Mouse (Mus musculus): Measurements from ENCODE around the gene Farsa. TPM values are rescaled to one million over a fixed set of nuclear protein-coding genes. Genes with fewer than 3 reads are reported as not detected.

Farsa gene
- polyA plus RNA-seq, 1 experiment from 2014 or later, result 108 TPM

DNA sequence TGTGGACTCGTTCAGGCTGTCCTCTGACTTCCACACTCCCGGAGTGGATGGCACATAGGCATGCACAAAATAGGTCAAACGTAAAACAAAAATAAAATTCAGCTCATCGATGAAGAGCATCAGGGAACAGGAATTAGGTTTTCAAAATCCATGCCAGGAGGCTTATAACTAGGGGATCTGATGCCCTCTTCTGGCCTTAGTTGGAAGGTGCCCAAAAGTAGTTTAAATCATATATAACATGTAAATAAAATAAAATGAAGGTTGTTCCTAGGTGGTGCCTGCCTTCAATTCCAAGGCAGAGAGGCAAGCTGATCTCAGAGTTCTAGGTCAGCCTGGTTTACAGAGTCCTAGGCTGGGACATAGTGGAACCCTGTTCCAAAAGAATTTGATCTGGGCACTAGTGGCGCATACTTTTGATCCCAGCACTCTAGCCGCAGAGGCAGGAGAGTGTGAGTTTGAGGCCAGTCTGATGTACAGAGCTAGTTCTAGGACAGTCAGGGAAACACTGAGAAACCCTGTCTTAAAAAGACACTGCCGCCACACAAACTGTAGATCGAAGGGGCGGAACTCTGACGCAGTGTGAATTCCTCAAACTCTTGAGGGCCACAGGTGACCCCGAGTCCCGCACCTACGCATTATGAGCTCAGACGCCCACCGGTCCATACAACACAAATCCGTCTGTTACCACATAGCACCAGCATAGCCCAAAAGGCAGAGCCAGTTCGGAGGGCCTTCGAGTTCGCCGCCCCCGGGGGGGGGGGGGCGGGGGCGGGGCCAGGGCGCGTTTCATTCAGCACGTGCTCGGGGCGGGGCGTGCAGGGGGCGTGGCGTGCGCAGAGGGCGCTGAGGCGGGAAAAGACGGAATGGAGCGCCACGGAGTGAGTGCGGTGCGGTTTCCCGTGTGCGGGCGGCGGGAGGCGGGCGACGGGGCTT, 14.9 kb downstream of the Farsa start, which contains the start of gene Syce2:
Gene Syce2 (plus strand): TSS at position 736 of the 933 bp plus-strand sequence.
- Histone ChIP-seq H3K36me3 (peaks cover 32% of the 10 kb centered on the region), H3K4me1 (peaks cover 14% of the 10 kb centered on the region), H3K27ac (peak within 1 kb of the TSS; percentile 88), H3K27me3 (ENCODE audit: insufficient read depth, poor library complexity, severe bottlenecking) (peaks cover 10% of the 10 kb centered on the region; the same call in 1 of the 2 replicates), H3K9me3 (no peaks in the 10 kb centered on the region), H3K4me3 (peak within 1 kb of the TSS; percentile 63)
- peak; percentile 90 for DNase-seq (ENCODE audit: low spot score)
- 10% methylated on average over 46 of the region's 46 CpGs for WGBS

DNA sequence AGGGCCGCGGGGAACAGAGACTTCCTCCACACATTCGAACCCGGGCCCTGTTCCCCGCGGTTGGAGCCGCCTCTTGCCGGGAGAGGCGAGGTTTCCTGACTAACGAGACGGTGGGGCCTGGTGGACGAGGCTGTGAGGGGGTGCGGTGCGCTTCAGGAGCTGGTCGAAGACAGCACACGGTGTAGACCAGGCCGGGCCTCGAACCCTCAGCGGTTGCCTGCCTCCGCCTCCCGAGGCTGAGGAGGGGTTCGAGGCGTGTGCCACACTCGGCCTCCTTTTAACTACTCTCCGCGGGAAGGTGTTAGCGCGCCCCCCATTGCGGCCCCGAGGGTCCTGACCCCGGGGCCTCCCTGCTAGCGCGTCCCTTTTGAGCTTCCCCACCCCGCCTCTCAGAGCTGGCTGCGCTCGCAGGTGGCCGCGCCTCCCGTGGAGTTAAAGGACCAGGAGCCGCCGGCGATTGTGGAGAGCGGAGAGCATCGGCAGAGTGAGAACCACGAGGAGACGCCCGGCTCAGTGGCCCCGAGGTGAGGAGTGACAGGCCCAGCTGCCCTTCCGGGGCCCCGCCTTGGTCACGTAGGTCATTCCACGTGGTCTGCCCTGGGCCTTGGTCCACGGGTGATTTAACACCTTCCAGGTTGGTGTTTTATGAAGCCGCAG, 15.6 kb downstream of the Farsa start:
- 3% methylated on average over 54 of the region's 54 CpGs for WGBS
- Histone ChIP-seq H3K9me3 (no peaks in the 10 kb centered on the region), H3K4me1 (peaks cover 14% of the 10 kb centered on the region), H3K27ac (peak overlapping the region; percentile 88), H3K4me3 (peak overlapping the region; percentile 63), H3K27me3 (ENCODE audit: insufficient read depth, poor library complexity, severe bottlenecking) (peaks cover 10% of the 10 kb centered on the region; the same call in 1 of the 2 replicates), H3K36me3 (peaks cover 27% of the 10 kb centered on the region)
- peak; percentile 79 for DNase-seq (ENCODE audit: low spot score)

DNA sequence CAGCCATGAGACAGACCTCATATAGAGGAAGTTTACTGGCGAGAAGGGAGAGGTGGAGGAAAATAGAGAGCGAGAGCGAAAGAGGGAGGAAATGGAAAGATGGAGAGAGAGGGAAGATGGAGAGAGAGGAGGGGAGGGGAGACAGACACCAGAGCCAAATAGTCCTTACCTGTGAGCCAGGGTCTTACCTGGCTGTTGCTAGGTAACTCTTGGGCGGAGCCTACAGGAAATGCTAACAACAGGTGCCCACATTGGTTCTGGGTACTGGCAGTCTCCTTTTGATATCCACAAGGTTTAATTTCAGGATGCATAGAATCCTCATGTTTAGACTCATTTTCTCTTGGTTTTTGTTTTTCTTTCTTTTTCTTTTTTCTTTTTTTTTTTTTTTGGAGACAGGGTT, 16.2 kb downstream of the Farsa start:
- H3K27ac ChIP-seq, result peak overlapping the region; percentile 88; the same call in 1 of the 2 replicates
- H3K4me1 ChIP-seq, result peaks cover 14% of the 10 kb centered on the region
- WGBS, result 72% methylated on average over 4 of the region's 4 CpGs
- H3K9me3 ChIP-seq, result no peaks in the 10 kb centered on the region
- H3K4me3 ChIP-seq, result peak overlapping the region; percentile 63
- H3K36me3 ChIP-seq, result peaks cover 21% of the 10 kb centered on the region
- DNase-seq (ENCODE audit: low spot score), result no peak
- peaks cover 10% of the 10 kb centered on the region; the same call in 1 of the 2 replicates for H3K27me3 ChIP-seq (ENCODE audit: insufficient read depth, poor library complexity, severe bottlenecking)

DNA sequence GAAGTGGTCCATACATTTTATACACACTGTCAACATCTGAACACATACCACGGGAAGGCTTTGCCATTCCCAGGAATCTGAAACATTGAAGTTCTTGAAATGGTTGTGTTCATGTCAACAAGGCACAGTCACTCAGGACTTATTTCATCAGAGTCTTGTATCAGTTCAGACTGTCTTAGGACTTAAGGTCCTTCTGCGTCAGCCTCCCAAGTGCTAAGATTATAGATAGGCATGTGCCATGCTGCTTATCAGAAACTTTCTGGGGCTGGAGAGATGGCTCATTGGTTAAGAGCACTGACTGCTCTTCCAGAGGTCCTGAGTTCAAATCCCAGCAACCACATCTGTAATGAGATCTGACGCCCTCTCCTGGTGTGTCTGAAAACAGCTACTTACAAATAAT, 17.6 kb downstream of the Farsa start:
- H3K36me3 ChIP-seq, result peaks cover 8% of the 10 kb centered on the region
- peaks cover 12% of the 10 kb centered on the region for H3K4me1 ChIP-seq
- no peak overlapping the region for H3K4me3 ChIP-seq
- DNase-seq (ENCODE audit: low spot score), result no peak
- no peaks in the 10 kb centered on the region for H3K9me3 ChIP-seq
- H3K27ac ChIP-seq, result no peak overlapping the region
- H3K27me3 ChIP-seq (ENCODE audit: insufficient read depth, poor library complexity, severe bottlenecking), result peaks cover 10% of the 10 kb centered on the region; the same call in 1 of the 2 replicates
- 81% methylated on average over 3 of the region's 3 CpGs for WGBS

DNA sequence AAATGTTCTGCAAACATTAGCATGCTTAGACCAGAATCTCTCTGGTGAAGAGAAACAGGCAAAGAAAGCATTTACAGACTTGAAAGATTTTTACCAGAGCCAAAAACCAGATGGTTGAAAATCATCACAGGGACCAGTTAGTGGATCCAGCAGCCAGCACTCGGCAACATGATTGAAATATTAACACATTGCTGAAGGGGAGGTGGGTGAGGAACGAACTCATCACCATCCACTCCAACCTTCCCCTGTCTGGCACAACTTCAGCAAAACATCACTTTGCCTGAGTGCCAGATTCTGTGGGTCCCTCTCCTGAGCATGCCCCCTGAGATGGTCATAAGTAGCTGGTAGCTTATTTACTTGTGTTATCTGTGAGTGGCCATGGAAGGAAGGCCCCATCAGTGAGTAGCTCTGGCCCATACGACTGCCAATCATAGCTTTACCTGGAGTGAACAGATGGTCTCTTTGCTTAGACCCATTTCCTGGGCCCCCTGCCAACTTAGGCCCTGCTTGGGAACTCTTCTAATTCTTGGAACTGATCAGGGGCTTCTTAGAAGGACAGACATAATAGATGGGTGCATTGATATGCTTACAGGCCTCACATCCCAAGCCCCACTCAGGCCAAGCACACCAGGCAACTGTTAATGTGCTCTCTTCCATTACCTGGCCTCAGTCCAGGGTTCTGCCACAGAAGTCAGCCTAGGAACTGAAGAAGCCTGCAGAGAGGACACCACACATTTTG, 20.7 kb downstream of the Farsa start:
- no peaks in the 10 kb centered on the region for H3K9me3 ChIP-seq
- no peak overlapping the region for H3K27ac ChIP-seq
- no peak overlapping the region for H3K4me3 ChIP-seq
- 83% methylated on average over 3 of the region's 3 CpGs for WGBS
- no peak for DNase-seq (ENCODE audit: low spot score)
- H3K27me3 ChIP-seq (ENCODE audit: insufficient read depth, poor library complexity, severe bottlenecking), result peaks cover 7% of the 10 kb centered on the region; the same call in 1 of the 2 replicates
- peaks cover 3% of the 10 kb centered on the region; the same call in 1 of the 2 replicates for H3K36me3 ChIP-seq
- peaks cover 4% of the 10 kb centered on the region for H3K4me1 ChIP-seq

DNA sequence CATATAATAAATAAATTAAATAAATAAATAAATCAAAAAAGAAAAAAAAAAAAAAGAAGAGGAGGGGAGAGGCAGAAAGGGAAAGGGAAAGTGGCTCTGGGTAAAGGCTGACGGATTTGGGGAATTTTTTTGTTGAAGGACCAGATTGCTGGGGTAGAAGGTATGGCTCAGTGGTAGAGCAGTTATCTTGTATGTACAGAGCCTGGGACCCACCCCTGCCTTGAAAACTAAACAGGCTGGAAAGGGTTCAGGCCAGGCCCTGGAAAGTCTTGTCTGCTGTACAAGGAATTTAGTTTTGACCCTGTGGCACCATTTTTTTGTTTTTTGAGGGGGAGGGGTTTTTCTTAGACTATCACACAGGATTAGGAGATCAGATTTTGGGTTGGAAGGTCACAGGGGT, 22.1 kb downstream of the Farsa start:
- 71% methylated on average over 1 of the region's 1 CpGs for WGBS
- H3K27ac ChIP-seq, result no peak overlapping the region

DNA sequence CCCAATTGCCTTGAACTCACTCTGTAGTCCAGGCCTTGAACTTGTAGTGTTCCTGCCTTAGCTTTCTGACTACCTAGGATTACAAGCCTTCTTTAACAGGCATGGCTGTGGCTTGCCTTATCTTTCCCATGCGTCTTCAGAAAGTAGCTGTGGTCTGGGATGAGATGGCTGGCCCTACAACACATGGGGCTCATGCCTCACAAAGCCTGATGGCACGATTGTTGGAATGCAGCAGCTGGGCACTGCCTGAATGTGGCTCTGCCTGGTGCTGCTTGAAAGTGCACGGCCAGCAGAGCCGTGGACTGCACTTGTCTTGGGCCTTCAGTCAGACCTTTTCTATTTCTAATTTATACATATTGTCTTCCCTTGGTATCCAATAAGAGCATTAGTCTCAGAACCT, 27.9 kb downstream of the Farsa start:
- WGBS, result 78% methylated on average over 4 of the region's 4 CpGs
- no peak for DNase-seq (ENCODE audit: low spot score)
- H3K36me3 ChIP-seq, result peaks cover 41% of the 10 kb centered on the region
- H3K9me3 ChIP-seq, result no peaks in the 10 kb centered on the region
- H3K4me1 ChIP-seq, result no peaks in the 10 kb centered on the region
- no peaks in the 10 kb centered on the region for H3K27me3 ChIP-seq (ENCODE audit: insufficient read depth, poor library complexity, severe bottlenecking)
- H3K4me3 ChIP-seq, result no peak overlapping the region
- no peak overlapping the region for H3K27ac ChIP-seq

More for the DNA sequence above, 22.1 kb downstream of the Farsa start:
- DNase-seq (ENCODE audit: low spot score), result no peak
- H3K4me3 ChIP-seq, result no peak overlapping the region
- no peaks in the 10 kb centered on the region for H3K27me3 ChIP-seq (ENCODE audit: insufficient read depth, poor library complexity, severe bottlenecking)
- H3K36me3 ChIP-seq, result peaks cover 3% of the 10 kb centered on the region; the same call in 1 of the 2 replicates
- no peaks in the 10 kb centered on the region for H3K9me3 ChIP-seq
- no peaks in the 10 kb centered on the region for H3K4me1 ChIP-seq

DNA sequence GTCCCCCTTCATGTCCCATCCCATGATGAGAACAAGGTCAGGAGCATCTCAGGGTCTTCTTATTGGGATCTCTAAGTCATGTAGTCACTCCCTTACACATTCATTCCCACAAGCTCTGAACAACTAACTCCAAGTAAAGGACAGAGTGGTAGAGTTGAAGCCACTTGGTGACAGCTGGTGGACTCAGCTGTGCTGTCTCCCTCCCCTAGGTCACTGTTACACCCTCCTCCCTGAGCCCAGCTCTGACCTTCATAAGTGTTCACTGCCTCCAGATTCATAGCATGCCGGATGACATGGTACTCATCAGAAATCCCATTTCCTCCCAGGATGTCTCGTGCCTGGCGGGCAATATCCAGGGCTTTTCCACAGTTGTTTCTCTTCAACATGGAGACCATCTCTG, 31.5 kb downstream of the Farsa start:
- Histone ChIP-seq H3K27ac (no peak overlapping the region), H3K27me3 (ENCODE audit: insufficient read depth, poor library complexity, severe bottlenecking) (no peaks in the 10 kb centered on the region), H3K36me3 (peaks cover 55% of the 10 kb centered on the region), H3K4me3 (no peak overlapping the region), H3K9me3 (no peaks in the 10 kb centered on the region), H3K4me1 (peaks cover 11% of the 10 kb centered on the region)
- WGBS, result 94% methylated on average over 3 of the region's 3 CpGs
- DNase-seq (ENCODE audit: low spot score), result no peak

DNA sequence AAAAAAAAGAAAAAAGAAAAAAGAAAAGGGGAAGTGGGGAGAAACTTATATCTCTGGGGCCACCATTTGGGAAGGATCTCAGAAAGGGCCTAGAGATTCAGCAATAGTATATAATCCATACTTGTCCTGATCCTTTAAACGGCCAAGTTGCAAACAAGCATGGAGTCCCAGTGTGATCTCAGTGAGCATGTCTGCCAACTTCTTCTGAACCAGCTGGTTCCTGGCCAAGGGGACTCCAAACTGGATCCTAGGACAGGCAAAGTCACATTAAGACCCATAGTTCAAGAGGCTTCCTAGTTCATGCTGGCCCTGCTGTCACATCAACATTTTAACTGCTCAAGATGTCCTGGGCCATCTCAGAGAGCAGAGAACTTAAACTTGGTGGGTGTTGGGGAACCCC, 32.4 kb downstream of the Farsa start:
- H3K36me3 ChIP-seq, result peaks cover 55% of the 10 kb centered on the region
- WGBS, result 97% methylated on average over 1 of the region's 1 CpGs
- no peaks in the 10 kb centered on the region for H3K27me3 ChIP-seq (ENCODE audit: insufficient read depth, poor library complexity, severe bottlenecking)

DNA sequence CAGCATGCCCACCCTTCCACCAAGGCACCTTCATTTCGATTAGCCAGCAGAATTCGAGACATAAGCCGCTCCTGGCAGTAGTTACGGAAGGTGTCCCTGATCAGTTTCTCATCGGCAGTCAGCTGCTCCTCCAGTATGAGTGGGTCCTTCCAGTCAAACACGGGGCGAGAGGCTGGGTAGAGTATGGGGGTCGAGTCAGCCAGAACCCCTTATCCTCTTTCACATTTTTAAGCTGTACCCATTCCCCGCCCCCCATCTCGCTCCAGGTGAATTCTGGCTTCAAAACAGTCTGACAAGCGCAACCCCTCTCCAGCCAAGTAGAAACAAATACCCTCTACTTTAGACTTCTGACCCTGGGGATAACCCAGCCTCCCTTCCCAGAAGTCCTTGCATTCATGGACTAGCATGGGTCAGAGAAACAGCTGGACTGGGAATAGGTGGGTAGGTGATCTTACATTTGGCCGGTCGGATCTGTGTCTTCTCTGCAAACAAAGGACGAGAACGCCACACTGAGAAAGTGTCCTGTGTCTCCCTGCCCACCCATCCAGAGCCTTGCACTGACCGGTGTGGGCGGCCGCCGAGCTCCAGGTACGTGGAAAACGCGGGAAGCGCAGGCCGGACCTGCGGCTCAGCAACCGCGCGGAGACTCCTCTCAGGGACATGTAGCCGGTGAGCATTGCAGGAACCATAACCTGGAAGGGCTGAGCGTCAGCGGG, 36.4 kb downstream of the Farsa start:
- H3K36me3 ChIP-seq, result peaks cover 28% of the 10 kb centered on the region
- no peaks in the 10 kb centered on the region for H3K9me3 ChIP-seq
- 11% methylated on average over 31 of the region's 31 CpGs for WGBS
- H3K27ac ChIP-seq, result peak overlapping the region; percentile 86
- H3K4me3 ChIP-seq, result peak overlapping the region; percentile 85
- no peaks in the 10 kb centered on the region for H3K27me3 ChIP-seq (ENCODE audit: insufficient read depth, poor library complexity, severe bottlenecking)
- no peak for DNase-seq (ENCODE audit: low spot score)
- H3K4me1 ChIP-seq, result peaks cover 11% of the 10 kb centered on the region

More for the DNA sequence above, 32.4 kb downstream of the Farsa start:
- Histone ChIP-seq H3K4me3 (no peak overlapping the region), H3K4me1 (peaks cover 11% of the 10 kb centered on the region), H3K9me3 (no peaks in the 10 kb centered on the region), H3K27ac (no peak overlapping the region)
- no peak for DNase-seq (ENCODE audit: low spot score)

DNA sequence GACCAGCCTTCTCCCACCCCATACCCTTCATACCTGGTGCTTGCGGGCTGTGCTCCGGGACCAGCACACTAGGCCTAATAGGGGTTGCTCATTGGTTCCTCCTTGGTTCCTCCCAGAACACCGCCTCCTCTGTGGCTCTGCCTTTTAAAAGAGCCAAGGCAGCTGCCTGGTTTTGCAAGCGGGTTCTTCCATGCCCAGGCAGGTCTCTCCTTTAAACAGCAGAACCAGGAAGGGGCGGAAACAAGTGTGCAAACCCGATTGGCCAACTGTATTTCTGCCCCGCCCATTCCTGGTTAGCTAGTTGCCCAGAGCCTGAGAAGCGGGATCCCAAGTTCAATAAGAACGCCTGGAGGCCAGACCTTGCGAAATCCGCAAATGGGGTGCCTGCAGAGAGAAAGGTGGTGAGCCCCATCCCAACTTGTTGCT, 36.9 kb downstream of the Farsa start, which contains the start of gene Gcdh:
Gene Gcdh (minus strand): TSS at position 213 of the 426 bp plus-strand sequence.
- Histone ChIP-seq H3K36me3 (peaks cover 22% of the 10 kb centered on the region), H3K27ac (peak within 1 kb of the TSS; percentile 86), H3K4me3 (peak within 1 kb of the TSS; percentile 85), H3K9me3 (no peaks in the 10 kb centered on the region), H3K27me3 (ENCODE audit: insufficient read depth, poor library complexity, severe bottlenecking) (no peaks in the 10 kb centered on the region), H3K4me1 (peaks cover 11% of the 10 kb centered on the region)
- WGBS, result 0% methylated on average over 11 of the region's 11 CpGs
- peak; percentile 99 for DNase-seq (ENCODE audit: low spot score)

DNA sequence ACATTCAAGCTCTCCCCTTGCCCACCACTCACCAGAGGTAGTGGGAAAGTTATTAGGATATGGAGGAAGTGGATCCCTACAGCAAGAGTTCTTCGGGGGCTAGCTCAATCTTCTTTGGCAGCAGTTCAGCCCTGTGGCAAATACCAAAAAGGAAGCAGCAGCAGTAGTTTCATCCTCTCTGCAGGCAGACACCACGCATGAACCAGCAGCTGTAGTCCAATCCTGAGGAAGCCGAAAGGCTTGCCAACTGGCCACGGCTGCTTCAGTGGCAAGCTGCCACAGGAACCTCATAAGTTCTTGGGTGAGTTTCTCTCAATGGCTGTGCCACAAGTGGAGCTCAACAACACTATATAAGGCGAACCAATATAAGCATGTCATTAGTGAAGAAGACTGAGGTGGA, 39.2 kb downstream of the Farsa start:
- peaks cover 7% of the 10 kb centered on the region for H3K36me3 ChIP-seq
- no peak overlapping the region for H3K4me3 ChIP-seq
- WGBS, result 82% methylated on average over 5 of the region's 5 CpGs
- H3K27ac ChIP-seq, result no peak overlapping the region
- DNase-seq (ENCODE audit: low spot score), result no peak
- H3K9me3 ChIP-seq, result no peaks in the 10 kb centered on the region
- peaks cover 11% of the 10 kb centered on the region; the same call in 1 of the 2 replicates for H3K27me3 ChIP-seq (ENCODE audit: insufficient read depth, poor library complexity, severe bottlenecking)
- H3K4me1 ChIP-seq, result peaks cover 11% of the 10 kb centered on the region

Measured in heart, embryonic 10.5 days (tissue).